Mouse (Mus musculus) right cerebral cortex, postnatal 36 days (tissue): ENCODE data around the gene Cox19.
A peak's percentile ranks its signal among the peaks of the same experiment; 100 is the strongest.

Experiments used
- DNase-seq, 2 experiments: peaks; one replicate each; pipeline ENCODE4 v3.0.0; 2022; ENCODE audit warnings: low spot score in 2 of 2, mixed read lengths in 1 of 2

Gene Cox19

DNA sequence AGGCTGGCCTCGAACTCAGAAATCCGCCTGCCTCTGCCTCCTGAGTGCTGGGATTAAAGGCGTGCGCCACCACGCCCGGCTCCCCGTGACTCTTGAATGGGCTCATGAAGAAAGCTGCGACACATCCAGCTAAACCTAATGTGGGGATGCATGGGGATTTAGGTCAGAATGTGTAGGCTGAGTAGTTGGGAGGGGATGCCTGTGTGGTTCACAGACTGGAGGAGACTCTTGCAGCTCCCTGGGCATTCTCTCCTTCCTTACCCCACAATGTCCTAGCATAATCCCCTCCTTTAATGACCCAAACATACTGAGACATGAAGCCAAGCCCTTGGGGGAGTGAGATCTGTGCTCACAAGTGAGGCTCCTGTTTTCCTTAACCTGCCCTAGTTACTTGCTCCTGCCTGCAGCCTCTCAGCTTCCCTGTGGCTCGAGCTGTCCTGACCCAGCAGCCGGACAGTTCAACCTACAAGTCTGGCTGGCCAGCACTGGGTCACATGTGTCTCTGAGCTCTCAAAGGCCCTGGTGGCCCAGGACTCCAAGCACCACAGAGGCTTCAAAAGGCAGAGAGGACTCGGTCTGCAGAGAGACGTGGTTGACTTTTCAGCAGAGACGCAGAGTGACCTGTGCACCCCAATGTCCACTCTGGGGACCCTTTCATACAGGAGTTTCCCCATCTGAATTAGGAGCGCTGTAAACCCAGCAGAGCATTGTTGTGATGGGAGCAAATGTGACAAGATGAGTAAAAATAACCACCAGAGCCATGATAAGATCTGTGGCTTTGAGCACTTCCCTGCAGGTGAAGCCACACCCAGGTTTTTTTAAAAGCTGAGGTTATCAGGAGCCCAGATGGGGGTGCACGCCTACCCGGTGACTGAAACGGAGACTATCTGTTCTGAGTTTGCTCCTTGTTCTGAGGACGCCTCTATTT, 30.6 kb upstream of the Cox19 start:
- no peak for DNase-seq

DNA sequence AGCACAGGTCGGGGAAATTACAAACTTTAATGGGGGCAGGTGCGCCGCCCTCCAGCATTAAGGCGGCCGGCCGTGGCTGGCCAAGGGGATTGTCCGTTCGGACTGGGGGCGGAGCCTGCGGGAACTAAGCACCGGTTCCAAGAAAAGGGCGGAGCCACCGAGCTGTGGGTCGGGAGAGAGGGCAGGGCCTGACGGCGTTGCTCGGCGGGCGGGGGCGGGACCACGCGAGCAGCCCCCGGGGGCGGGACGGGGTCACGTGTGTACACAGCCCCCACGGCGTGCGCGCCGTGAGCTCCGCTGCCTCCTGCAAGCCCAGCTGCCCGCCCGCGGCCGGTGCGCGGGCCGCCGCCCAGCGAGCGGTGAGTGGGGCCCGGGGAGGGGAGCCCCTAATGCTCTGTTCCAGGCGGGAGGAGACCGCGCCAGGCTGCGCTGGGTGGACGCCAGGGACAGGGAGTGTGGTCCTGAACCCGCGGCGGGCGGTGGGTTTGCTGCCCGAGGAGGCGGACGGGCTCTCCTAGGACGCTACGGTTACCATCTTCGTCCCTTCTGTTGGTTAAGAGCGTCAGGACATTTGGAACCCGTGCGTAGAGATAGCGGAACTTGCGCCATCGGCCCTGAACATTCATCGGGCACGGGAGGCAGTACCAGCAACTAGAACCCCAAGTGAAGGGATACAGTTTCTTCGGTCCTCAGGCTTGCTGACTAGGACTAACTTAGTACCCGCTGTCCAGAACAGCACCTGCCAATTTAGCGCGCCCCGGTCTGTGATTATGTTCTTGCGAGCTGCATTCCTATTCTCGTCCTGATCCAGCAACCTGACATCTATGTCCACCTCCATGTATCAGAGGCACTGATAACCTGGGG, 29.4 kb upstream of the Cox19 start:
- DNase-seq = peak; percentile 81 to 83

DNA sequence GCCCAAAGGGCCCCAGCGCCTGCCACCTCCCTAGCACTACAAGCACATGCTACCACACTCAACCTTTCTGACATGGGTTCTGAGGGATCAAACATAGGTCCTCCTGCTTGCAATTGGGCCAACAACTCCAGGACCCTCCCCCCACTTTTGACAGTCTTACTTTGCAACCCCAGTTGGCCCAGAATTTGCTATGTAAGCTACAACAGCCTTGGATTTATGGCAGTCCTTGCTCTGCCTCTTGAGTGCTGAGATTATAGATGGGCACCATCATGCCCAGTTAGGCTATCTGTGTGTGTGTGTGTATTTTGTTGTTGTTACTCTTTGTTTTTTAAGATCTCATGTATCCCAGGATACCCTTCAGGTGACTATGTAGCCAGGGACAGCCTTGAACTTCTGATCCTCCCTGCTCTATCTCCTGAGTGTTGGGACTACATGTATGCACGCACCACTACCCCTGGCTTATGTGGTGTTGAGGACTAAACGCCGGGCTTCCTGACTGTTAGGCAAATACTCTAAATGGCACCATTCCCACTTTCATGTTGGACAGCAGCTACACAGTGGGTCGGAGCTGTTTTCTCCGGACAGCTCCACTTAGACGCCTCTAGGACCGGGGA, 28.7 kb upstream of the Cox19 start:
- no peak for DNase-seq

DNA sequence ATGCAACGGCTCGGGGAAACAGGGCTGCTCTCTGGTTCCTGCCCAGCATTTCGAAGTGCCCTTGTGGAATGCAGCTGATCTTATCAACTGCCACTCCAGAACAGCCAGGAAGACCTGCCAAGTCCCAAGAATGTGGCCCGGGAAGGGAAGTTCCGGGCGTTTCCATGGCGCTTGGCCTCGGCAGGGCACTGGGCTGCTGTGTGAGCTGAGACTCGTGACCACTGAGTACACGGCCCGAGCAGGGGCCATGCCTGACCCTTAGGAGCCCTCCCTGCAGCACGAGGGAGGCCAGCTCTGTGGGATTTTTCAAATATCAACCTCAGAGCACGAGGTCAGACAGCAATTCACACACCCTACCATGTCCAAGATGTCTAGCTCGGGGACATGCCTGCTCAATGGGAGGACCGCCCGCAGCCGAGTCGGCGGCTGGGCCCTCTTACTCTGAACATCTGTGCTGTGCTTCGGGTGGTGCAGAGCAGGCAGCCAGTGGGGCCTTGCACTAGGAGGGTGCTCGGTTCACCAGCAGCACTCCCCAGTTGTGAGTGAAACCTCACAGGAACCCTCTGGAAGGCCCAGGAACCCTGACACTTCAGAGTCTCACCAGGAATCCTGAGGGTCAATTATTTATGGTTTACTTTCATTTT, 27.9 kb upstream of the Cox19 start:
- DNase-seq = no peak

DNA sequence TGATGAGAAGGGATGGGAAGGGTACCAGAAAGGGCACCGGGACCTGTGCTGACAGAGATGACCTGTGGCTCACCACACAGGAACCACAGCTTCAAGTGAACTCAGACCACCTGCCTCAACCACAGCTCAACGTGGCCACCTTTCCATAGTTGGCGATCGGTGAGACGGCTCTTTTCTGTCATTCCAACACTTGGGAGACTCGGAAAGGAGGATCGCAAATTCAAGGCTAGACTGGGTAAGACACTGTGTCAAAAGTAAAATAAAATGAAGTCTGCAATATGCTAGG, 27.0 kb upstream of the Cox19 start:
- DNase-seq = no peak

DNA sequence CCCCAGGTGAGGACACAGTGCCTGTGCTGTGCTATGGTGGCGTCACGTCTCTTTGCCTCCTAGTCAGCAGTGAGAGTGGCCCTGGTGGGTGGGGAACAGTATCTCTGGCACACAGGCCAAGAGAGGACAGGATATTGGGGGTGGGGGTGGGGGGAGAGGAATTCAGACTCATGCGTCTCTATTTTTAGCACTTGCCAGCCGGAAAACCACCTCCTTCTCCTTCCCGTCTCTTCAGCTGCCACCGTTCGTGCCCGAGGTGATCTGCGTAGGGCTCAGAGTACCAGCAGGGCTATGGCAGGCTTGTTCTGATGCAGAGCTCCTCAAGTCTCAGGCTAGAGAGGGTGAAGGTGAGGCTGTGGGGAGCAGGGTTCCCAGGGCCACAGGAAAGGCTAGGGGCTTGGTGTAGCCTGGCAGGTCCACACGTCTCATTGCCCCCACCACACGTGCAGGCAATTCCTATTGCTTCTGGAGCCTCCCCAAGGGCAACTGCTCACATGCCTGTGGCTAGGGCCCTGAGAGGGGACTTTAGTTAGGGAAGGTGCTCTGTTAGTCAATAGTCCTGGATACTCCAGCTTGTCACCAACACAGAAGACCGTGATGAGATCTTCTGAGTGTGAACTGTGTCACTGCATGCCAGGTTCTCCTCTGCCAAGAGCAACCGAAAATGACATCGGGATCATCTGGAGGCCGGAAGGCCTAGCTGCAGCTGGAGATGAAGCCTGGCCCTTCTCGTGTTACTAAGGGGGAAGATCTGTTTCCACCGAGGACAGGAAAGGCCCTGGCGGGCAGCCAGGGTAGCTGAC, 26.5 kb upstream of the Cox19 start, which contains the start of gene Gpr146:
Gene Gpr146 (plus strand): TSS at position 230 of the 803 bp plus-strand sequence.
- DNase-seq = no peak

DNA sequence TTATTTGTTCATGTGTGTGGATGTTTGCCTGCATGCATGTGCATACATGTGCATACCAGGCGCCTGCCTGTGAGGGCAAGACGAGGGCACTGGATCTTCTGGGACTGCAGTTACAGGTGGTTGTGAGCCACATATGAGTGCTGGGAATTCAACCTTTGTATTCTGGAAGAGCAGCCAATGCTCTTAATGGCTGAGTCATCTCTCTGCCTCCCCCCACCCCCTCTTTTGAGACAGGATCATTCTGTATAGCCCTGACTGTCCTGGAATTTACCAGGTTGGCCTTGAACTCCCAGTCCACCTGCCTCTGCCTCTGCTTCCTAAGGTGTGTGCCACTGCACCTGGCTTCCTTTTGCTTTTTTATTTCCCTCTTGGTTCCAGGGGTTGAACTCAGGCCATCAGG, 23.6 kb upstream of the Cox19 start:
- DNase-seq = no peak

DNA sequence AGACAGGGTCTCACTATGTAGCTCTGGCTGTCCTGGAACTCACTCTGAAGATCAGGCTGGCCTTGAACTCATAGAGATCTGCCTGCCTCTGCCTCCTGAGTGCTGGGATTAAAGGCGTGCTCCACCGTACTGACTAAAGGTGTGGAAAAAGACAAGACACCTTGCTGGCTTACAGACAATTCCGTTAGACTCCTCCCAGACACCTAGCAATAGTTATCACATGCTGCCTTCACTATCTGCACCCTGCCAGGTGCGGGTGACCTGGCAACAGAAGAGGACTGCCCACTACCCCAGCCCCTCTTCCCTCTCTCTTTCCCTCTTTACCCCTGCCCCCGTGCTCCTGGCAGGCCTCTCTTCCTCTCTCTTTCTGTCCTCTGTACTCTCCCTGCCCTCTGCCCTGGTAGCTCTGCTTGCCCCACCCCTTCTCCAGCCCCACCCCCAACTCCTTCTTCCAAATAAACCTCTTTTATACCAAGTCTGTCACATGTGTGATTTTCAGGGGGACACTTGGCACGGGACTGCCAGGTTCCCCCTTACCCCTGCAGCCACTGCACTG, 22.7 kb upstream of the Cox19 start:
- no peak for DNase-seq

DNA sequence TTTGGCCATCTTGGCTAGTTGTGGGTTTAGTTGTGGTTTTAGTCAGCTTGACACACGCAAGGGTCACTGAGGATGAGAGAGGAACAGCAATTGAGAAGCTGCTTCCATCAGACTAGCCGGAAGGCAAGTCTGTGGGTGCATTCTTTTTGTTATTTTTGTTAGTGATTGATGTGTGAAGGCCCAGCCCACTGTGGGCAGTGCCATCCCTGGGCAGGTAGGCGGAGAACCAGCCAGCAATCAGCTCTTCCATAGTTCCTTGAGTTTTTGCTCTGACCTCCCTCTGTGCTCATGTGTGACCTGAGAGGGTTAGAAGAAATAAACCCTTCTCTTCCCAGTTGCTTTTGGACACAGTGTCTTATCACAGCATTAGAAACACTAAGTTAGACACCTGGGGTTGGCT, 21.9 kb upstream of the Cox19 start:
- no peak for DNase-seq

DNA sequence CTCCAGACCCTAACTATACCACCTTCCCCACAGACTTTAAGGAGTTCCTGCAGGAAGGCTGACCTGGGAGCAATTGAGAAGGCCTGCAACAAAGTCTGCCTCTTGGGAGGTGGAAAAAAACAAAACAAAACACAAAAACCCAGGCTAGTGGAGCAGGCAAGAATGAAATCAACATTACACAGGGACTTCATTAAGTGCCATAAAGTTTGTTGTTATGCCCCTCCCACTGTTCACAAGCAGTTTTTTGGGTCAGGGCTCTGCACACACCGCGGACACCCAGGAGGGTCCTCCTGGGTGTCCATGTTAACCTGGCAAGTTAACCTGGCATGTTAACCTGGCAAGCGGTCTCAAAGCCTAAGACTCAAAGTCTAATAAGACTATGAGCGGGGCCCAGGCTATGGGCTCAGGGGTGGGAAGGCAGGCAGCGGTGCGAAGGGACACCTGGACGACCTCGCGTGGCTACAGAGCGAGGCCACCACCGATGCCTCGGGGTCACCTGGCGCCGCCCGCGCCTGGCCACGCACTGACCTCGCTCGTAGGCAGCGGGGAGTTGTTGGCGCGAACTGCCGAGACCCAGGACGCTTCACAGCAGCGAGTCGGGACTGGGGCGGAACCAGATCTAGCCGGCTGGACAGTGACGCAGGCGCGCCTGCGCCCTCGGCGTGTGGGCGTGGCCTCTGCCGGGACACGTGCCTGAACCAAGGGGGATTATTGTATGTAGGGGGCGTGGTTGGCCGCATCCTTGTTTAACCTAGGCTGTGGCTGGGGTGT, 20.6 kb upstream of the Cox19 start:
- DNase-seq = peak; percentile 84 to 85

DNA sequence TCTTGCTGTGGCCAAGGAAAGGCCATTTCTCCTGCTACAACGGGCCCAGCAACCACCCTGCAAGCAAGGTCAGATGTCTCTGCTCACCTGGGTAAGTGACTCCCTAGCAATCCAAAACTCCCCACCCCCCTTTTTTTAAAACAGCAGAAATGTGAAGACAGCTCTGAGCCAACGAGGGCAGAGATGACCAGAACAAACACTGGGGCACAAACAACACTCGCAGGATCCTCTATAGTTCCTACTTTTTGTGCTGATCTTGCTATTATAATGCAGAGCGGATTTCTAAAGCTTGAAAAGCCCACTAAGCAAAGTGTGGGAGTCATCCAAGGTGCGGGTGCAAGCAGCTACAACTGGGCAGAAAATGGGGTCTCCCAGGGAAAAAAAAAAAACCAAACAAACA, 19.9 kb upstream of the Cox19 start:
- DNase-seq = no peak

DNA sequence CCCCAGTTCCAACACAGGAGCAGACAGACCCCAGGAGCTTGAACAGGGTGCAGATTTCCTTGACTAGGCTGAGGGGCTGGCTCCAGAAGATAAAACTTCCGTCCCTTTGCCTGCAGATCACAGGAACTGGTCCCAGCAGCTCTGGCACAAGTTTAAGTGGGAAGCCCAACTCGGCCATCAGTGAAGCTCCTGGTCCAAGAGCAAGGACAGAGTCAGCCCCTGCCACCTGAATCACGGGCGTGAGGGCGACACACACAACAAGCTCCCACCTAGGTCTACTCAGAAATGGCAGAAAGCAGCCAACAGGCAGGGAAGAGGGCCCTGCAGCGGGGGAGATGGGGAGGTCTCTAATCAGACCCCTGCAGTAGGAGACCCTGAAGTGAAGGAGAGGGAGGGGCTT, 19.1 kb upstream of the Cox19 start:
- DNase-seq = no peak

DNA sequence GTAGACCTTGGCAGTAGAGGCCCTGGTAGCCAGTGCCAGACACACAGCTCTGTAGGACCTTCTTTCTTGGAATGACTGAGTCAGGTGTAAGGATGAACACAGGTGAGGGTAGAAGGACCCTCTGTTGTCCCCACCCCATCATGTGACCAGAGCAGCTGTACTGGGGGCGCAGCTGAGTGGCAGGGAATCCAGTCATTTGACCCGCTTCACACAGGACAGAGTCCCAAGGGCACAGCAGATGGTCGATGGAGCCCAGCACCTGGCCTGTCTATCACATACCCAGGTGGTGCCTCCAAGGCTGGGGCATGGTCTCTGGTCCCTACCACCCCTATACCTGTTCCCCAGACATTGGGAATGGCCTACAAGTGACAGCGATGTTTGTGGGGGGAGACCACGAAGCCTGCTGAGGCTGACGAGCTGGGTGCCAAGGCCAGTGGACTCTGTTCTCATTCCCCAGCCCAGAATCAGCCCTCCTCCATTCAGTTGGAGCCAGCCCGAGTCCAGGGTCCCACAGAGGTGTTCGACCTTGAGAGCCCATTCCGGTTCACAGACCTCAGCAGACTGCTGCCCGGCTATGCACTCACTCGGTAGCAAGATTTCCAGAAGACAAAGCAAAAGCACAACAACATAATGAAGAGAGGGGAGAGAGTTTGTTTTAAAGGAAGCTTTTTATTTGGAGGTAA, 17.6 kb upstream of the Cox19 start:
- no peak for DNase-seq

DNA sequence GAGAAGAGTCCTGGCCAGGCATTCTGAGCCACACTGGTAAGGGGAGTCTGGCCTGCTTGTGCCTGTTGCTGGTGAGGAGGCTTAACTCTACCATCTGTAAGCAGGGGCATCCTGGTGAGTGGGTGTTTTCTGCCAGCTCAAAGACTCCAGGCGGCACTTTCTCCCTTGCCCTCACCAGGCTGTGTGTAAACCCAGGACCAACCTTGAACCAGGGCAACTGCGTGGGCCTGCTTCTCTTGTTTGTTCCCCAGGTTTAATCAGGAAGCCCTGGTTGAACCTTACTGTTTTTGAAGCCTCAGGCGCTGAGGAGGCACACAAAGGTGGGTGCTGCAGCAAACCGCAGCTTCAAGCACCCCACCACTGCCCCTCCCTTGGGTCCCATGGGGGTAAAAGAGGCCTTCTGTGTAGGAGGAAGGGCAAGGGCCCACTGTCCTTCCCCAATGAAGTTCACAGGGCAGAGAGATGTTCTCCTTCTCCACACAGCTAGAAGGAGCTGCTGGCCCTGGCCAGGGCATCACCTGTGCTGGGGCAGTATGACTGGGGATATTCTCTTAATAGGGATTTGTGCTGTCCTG, 16.8 kb upstream of the Cox19 start:
- DNase-seq = no peak

DNA sequence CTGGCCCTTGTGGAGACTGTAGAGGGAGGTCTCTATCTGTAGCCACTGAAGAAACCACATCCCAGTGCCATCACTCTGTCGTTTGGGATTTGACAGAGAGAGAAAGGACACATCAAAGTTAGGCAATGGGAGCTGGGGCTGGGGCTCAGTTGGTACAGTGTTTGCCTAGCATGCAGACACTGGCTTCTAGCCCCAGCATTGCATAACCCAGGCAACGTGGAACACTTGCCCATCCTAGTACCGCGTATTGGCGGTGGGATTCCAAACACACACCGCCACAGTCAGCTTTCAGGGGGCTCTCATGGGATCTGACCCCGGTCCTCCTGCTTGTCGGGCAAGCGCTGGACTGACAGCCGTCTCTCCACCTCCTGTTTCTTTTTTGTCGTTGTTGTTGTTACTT, 15.3 kb upstream of the Cox19 start:
- no peak for DNase-seq

DNA sequence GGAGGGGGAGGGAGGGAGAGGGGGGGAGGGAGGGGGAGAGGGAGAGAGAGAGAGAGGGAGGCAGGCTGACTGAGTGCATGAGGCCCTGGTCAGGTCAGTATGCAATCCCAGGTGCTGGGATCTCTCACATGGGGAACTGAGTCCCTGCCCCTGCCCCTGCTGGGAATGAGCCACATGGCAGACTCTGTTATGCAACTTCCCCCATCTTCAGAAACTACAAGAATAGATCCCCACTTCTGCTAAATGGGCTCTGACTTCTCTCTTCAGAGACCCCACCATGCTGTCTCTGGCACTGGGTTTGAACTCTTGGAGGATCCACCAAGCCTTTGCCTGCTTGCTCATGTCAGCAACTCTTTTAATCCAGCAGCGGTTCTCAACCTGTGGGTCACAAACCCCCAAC, 14.6 kb upstream of the Cox19 start:
- DNase-seq = no peak

DNA sequence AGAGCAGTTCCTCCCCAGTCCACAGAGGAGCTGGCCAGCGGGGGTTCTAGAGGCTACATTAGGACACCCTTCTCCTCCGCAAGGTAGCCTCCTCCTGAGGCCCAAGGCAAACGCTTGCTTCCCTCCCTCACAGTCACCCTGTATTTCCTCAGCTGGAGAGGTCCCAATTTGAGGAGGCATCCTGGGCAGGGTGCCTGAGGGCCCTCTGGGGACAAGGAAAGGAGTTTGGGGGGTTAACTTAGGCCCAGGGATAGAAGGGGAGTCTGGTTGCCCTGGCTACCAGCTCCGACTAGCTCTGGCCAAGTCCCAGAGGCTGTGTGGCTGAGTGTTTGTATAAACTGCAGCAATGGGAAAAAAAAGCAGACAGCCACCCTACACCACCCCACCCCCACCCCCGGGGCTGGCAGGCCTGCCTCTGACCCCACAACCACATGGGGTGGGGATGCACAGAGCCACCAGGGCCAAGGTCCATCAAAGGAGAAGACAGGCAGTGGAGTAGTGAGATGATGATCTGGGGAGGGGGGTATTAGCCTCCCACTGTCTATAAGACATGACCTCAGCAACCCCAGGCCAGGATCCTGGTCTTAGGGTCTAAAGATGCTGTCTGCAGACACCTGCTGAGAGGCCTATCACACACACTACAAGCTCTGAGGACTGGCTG, 13.8 kb upstream of the Cox19 start:
- no peak for DNase-seq

DNA sequence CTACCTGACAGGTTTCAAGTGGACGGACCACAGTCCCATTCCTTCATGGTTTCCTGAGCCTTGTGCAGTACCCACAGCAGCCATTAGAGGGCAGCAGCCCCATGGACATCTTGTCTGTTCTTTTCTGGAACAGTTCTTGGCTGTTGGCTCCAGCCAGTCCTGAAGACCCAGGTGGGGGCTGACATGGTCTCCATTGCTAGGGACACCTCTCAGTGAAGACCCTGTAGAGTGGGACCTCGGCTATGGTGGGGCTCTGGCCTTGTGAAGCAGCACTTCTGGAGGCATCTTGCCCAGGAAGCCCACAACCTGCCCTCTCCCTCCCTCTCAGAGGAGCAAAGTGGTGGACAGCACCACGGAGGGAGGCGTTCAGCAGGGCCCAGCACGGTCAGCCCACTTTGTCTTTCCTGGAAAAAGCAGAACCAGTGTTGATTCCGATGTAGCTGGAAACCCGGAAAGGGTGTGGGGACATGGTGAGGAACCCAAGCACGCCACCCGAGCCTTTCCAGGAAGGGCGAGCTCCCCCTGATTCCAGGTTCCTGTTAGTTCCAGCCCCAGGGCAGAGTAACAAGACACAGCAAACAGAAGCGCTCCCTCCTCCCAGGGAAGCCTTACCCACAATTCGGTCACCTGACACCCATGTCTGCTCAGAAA, 13.2 kb upstream of the Cox19 start:
- DNase-seq = peak; percentile 75 to 83
